Mouse (Mus musculus) testis, adult 2 months (tissue): ENCODE results near the gene Hyou1. TPM values are rescaled to one million over a fixed set of nuclear protein-coding genes. Genes with fewer than 3 reads are reported as not detected.
"Not testable (repeated sequence)": the region's sequence is repeated elsewhere in the genome, so short reads cannot be mapped to it uniquely, and the experiment has no call there.

Experiments used
- H3K27ac ChIP-seq: fragments of 200-500 bp; 2 replicates; pipeline ENCODE4 v1.5.1; 2012; ENCODE audit warnings: low read depth, low read length; ENCODE audit not compliant: control insufficient read depth, insufficient read depth
- H3K27me3 ChIP-seq: fragments of 200-500 bp; 2 replicates; pipeline ENCODE4 v1.6.1; 2012; ENCODE audit warnings: mild to moderate bottlenecking, low read length, moderate library complexity; ENCODE audit not compliant: control insufficient read depth, insufficient read depth
- H3K36me3 ChIP-seq: fragments of 200-500 bp; 2 replicates; pipeline ENCODE4 v1.6.1; 2012; ENCODE audit warnings: mild to moderate bottlenecking, low read length; ENCODE audit not compliant: control insufficient read depth, insufficient read depth
- H3K4me1 ChIP-seq: fragments of 200-500 bp; 2 replicates; pipeline ENCODE4 v1.6.1; 2012; ENCODE audit warnings: low read length; ENCODE audit not compliant: control insufficient read depth, insufficient read depth
- H3K4me3 ChIP-seq: fragments of 200-500 bp; 2 replicates; pipeline ENCODE4 v1.5.1; 2012; ENCODE audit warnings: low read depth, mild to moderate bottlenecking, low read length, moderate library complexity, mixed read lengths; ENCODE audit not compliant: control insufficient read depth
- CTCF ChIP-seq: fragments of 200-500 bp; IDR thresholded peaks from 2 replicates; pipeline ENCODE4 v1.5.1; 2012; ENCODE audit warnings: low read depth, mild to moderate bottlenecking, inconsistent platforms, low read length, moderate library complexity; ENCODE audit not compliant: control insufficient read depth, insufficient read depth, insufficient replicate concordance
- POLR2A ChIP-seq: fragments of 200-500 bp; IDR thresholded peaks from 2 replicates; pipeline ENCODE4 v1.6.1; 2012; ENCODE audit warnings: low read depth, mild to moderate bottlenecking, inconsistent platforms, low read length, moderate library complexity; ENCODE audit not compliant: control insufficient read depth
- polyA plus RNA-seq: library from polyadenylated mRNA; depleted of rRNA; stranded (reverse); fragments of >200 nt; gene quantifications from 2 replicates; pipeline ENCODE4 v1.2.3, GENCODE M21; 2012

The Hyou1 gene
- polyA plus RNA-seq, 1 experiment, result 99.9 TPM

GRCm38 (mm10) chr9:44407752-44408097 is 28.4 kb downstream of the Hyou1 start:
- TF ChIP-seq POLR2A, result no peak
- TF ChIP-seq CTCF, result no peak
- Histone ChIP-seq H3K36me3 (no peaks in the 10 kb centered on the region; the same call in 1 of the 2 replicates), H3K27ac (peak overlapping the region; percentile 97), H3K27me3 (no peaks in the 10 kb centered on the region), H3K4me1 (no peaks in the 10 kb centered on the region), H3K4me3 (peak overlapping the region; percentile 97)

- not testable (repeated sequence) for H3K27me3 ChIP-seq, H3K27ac ChIP-seq, H3K36me3 ChIP-seq, H3K4me1 ChIP-seq, H3K4me3 ChIP-seq
These were observed 29.4 kb downstream of the Hyou1 start for GRCm38 (mm10) chr9:44408693-44409092.

GRCm38 (mm10) chr9:44410647-44411336 is 31.5 kb downstream of the Hyou1 start:
- H3K4me3 ChIP-seq, result no peak overlapping the region
- TF ChIP-seq CTCF (no peak), POLR2A (no peak)
- no peak overlapping the region for H3K27ac ChIP-seq
- H3K4me1 ChIP-seq, result no peaks in the 10 kb centered on the region
- no peaks in the 10 kb centered on the region for H3K27me3 ChIP-seq
- H3K36me3 ChIP-seq, result no peaks in the 10 kb centered on the region; the same call in 1 of the 2 replicates

- Histone ChIP-seq H3K27me3 (no peaks in the 10 kb centered on the region), H3K4me3 (no peak overlapping the region), H3K4me1 (no peaks in the 10 kb centered on the region), H3K27ac (no peak overlapping the region), H3K36me3 (no peaks in the 10 kb centered on the region; the same call in 1 of the 2 replicates)
- TF ChIP-seq CTCF, result no peak
- TF ChIP-seq POLR2A, result no peak
These were observed 32.4 kb downstream of the Hyou1 start for GRCm38 (mm10) chr9:44411601-44412130.

- H3K36me3 ChIP-seq, result no peaks in the 10 kb centered on the region; the same call in 1 of the 2 replicates
- H3K27me3 ChIP-seq, result no peaks in the 10 kb centered on the region
- H3K4me1 ChIP-seq, result peaks cover 2% of the 10 kb centered on the region
- no peak overlapping the region for H3K27ac ChIP-seq
- TF ChIP-seq CTCF (no peak), POLR2A (no peak)
- no peak overlapping the region for H3K4me3 ChIP-seq
These were observed 33.0 kb downstream of the Hyou1 start for GRCm38 (mm10) chr9:44412306-44412705.

- Histone ChIP-seq H3K4me3 (no peak overlapping the region), H3K36me3 (no peaks in the 10 kb centered on the region; the same call in 1 of the 2 replicates), H3K27me3 (no peaks in the 10 kb centered on the region), H3K4me1 (peaks cover 5% of the 10 kb centered on the region), H3K27ac (no peak overlapping the region)
- no peak for TF ChIP-seq POLR2A
- no peak for TF ChIP-seq CTCF
These were observed 33.5 kb downstream of the Hyou1 start for GRCm38 (mm10) chr9:44412781-44413180.

- H3K36me3 ChIP-seq, result no peaks in the 10 kb centered on the region
- H3K27me3 ChIP-seq, result no peaks in the 10 kb centered on the region
- peak overlapping the region; percentile 93 for H3K4me3 ChIP-seq
- H3K27ac ChIP-seq, result peak overlapping the region; percentile 98
- H3K4me1 ChIP-seq, result peaks cover 13% of the 10 kb centered on the region
- no peak for TF ChIP-seq CTCF
- TF ChIP-seq POLR2A, result no peak
These were observed 38.0 kb downstream of the Hyou1 start for GRCm38 (mm10) chr9:44417156-44417891.
